Mouse (Mus musculus) ZHBTc4 (cell line): ENCODE results near the gene Sumf1.

Experiments
- DNase-seq: peaks from one replicate; pipeline ENCODE4 v3.0.0-alpha.2; 2011; ENCODE audit warnings: low read depth, low spot score

The Sumf1 gene

GRCm38 (mm10) chr6:108093449-108093848 lies 91.9 kb downstream of the Sumf1 start:
- no peak for DNase-seq

GRCm38 (mm10) chr6:108092646-108093045 lies 92.7 kb downstream of the Sumf1 start:
- DNase-seq, result no peak

- no peak for DNase-seq
Observed at GRCm38 (mm10) chr6:108091296-108091695, 94.1 kb downstream of the Sumf1 start.

GRCm38 (mm10) chr6:108075857-108076256 lies 109.5 kb downstream of the Sumf1 start:
- no peak for DNase-seq

GRCm38 (mm10) chr6:108074624-108075023 lies 110.8 kb downstream of the Sumf1 start:
- no peak for DNase-seq

- DNase-seq, result no peak
Observed at GRCm38 (mm10) chr6:108073931-108074330, 111.5 kb downstream of the Sumf1 start.

- DNase-seq, result no peak
Observed at GRCm38 (mm10) chr6:108073071-108073470, 112.3 kb downstream of the Sumf1 start.

- DNase-seq, result peak; percentile 93
Observed at GRCm38 (mm10) chr6:108070947-108071346, 114.4 kb downstream of the Sumf1 start.

- peak; percentile 87 for DNase-seq
Observed at GRCm38 (mm10) chr6:108065583-108065982, 119.8 kb downstream of the Sumf1 start.

- peak; percentile 94 for DNase-seq
Observed at GRCm38 (mm10) chr6:108064918-108065526, 120.4 kb downstream of the Sumf1 start, which contains the start of gene Setmar. Gene Setmar (plus strand): TSS chr6:108065045.

- no peak for DNase-seq
Observed at GRCm38 (mm10) chr6:108061121-108061520, 124.3 kb downstream of the Sumf1 start.

- no peak for DNase-seq
Observed at GRCm38 (mm10) chr6:108058066-108058465, 127.3 kb downstream of the Sumf1 start.

GRCm38 (mm10) chr6:108057353-108057752 lies 128.0 kb downstream of the Sumf1 start:
- DNase-seq, result no peak
